Mouse (Mus musculus): ENCODE results near the gene Galnt18. TPM values are rescaled to one million over a fixed set of nuclear protein-coding genes. Genes with fewer than 3 reads are reported as not detected.

The Galnt18 gene
- polyA plus RNA-seq, 1 experiment from 2014 or later, result 29.3 TPM

- no peak for ATAC-seq (ENCODE audit: insufficient read depth, low FRiP score, low read depth)
- Histone ChIP-seq H3K4me3 (replicated peaks) (no peak overlapping the region), H3K4me2 (no peak overlapping the region), H3K27ac (no peak overlapping the region), H3K9me3 (no peaks in the 10 kb centered on the region), H3K27me3 (replicated peaks) (no peaks in the 10 kb centered on the region), H3K9ac (no peak overlapping the region), H3K4me1 (no peaks in the 10 kb centered on the region), H3K36me3 (no peaks in the 10 kb centered on the region)
- 84% methylated on average over 6 of the region's 6 CpGs for WGBS
Observed at GRCm38 (mm10) chr7:111711045-111711808, 68.5 kb downstream of the Galnt18 start.

- H3K9me3 ChIP-seq, result no peaks in the 10 kb centered on the region
- no peak overlapping the region for H3K4me2 ChIP-seq
- H3K36me3 ChIP-seq, result no peaks in the 10 kb centered on the region
- H3K27me3 ChIP-seq (replicated peaks), result no peaks in the 10 kb centered on the region
- 44% methylated on average over 4 of the region's 4 CpGs for WGBS
- H3K9ac ChIP-seq, result no peak overlapping the region
- H3K27ac ChIP-seq, result no peak overlapping the region
- H3K4me1 ChIP-seq, result no peaks in the 10 kb centered on the region
- ATAC-seq (ENCODE audit: insufficient read depth, low FRiP score, low read depth), result no peak
- H3K4me3 ChIP-seq (replicated peaks), result no peak overlapping the region
Observed at GRCm38 (mm10) chr7:111710311-111710710, 69.5 kb downstream of the Galnt18 start.

- no peak for ATAC-seq (ENCODE audit: insufficient read depth, low FRiP score, low read depth)
- WGBS, result 50% methylated on average over 1 of the region's 1 CpGs
Observed at GRCm38 (mm10) chr7:111708563-111708962, 71.2 kb downstream of the Galnt18 start.

GRCm38 (mm10) chr7:111702961-111703360 is 76.8 kb downstream of the Galnt18 start:
- ATAC-seq (ENCODE audit: insufficient read depth, low FRiP score, low read depth), result no peak
- WGBS, result 86% methylated on average over 2 of the region's 2 CpGs
- H3K27ac ChIP-seq, result no peak overlapping the region
- H3K4me3 ChIP-seq (replicated peaks), result no peak overlapping the region
- no peak overlapping the region for H3K9ac ChIP-seq
- H3K4me1 ChIP-seq, result no peaks in the 10 kb centered on the region
- H3K9me3 ChIP-seq, result no peaks in the 10 kb centered on the region
- no peak overlapping the region for H3K4me2 ChIP-seq
- H3K36me3 ChIP-seq, result no peaks in the 10 kb centered on the region
- no peaks in the 10 kb centered on the region for H3K27me3 ChIP-seq (replicated peaks)

More at GRCm38 (mm10) chr7:111708563-111708962, 71.2 kb downstream of the Galnt18 start:
- Histone ChIP-seq H3K4me3 (replicated peaks) (no peak overlapping the region), H3K27ac (no peak overlapping the region), H3K9me3 (no peaks in the 10 kb centered on the region), H3K4me1 (no peaks in the 10 kb centered on the region), H3K27me3 (replicated peaks) (no peaks in the 10 kb centered on the region), H3K4me2 (no peak overlapping the region), H3K9ac (no peak overlapping the region), H3K36me3 (no peaks in the 10 kb centered on the region)

GRCm38 (mm10) chr7:111701788-111702187 is 78.0 kb downstream of the Galnt18 start:
- no peak for ATAC-seq (ENCODE audit: insufficient read depth, low FRiP score, low read depth)
- H3K4me2 ChIP-seq, result no peak overlapping the region

GRCm38 (mm10) chr7:111699446-111699845 is 80.3 kb downstream of the Galnt18 start:
- Histone ChIP-seq H3K27ac (no peak overlapping the region), H3K4me3 (replicated peaks) (no peak overlapping the region), H3K4me1 (no peaks in the 10 kb centered on the region), H3K9me3 (no peaks in the 10 kb centered on the region), H3K36me3 (no peaks in the 10 kb centered on the region), H3K27me3 (replicated peaks) (no peaks in the 10 kb centered on the region), H3K4me2 (no peak overlapping the region), H3K9ac (no peak overlapping the region)
- ATAC-seq (ENCODE audit: insufficient read depth, low FRiP score, low read depth), result no peak
- 62% methylated on average over 3 of the region's 3 CpGs for WGBS

More at GRCm38 (mm10) chr7:111701788-111702187, 78.0 kb downstream of the Galnt18 start:
- Histone ChIP-seq H3K36me3 (no peaks in the 10 kb centered on the region), H3K27ac (no peak overlapping the region), H3K4me3 (replicated peaks) (no peak overlapping the region), H3K27me3 (replicated peaks) (no peaks in the 10 kb centered on the region), H3K9ac (no peak overlapping the region), H3K9me3 (no peaks in the 10 kb centered on the region), H3K4me1 (no peaks in the 10 kb centered on the region)

- Histone ChIP-seq H3K4me3 (replicated peaks) (no peak overlapping the region), H3K4me2 (no peak overlapping the region), H3K27me3 (replicated peaks) (no peaks in the 10 kb centered on the region), H3K9ac (no peak overlapping the region), H3K36me3 (no peaks in the 10 kb centered on the region), H3K9me3 (no peaks in the 10 kb centered on the region), H3K27ac (no peak overlapping the region), H3K4me1 (no peaks in the 10 kb centered on the region)
- no peak for ATAC-seq (ENCODE audit: insufficient read depth, low FRiP score, low read depth)
Observed at GRCm38 (mm10) chr7:111696226-111696625, 83.6 kb downstream of the Galnt18 start.

- H3K9ac ChIP-seq, result no peak overlapping the region
- no peak for ATAC-seq (ENCODE audit: insufficient read depth, low FRiP score, low read depth)
- no peaks in the 10 kb centered on the region for H3K36me3 ChIP-seq
- no peak overlapping the region for H3K4me2 ChIP-seq
- no peak overlapping the region for H3K27ac ChIP-seq
- no peaks in the 10 kb centered on the region for H3K9me3 ChIP-seq
- no peaks in the 10 kb centered on the region for H3K4me1 ChIP-seq
- H3K4me3 ChIP-seq (replicated peaks), result no peak overlapping the region
- H3K27me3 ChIP-seq (replicated peaks), result no peaks in the 10 kb centered on the region
- 77% methylated on average over 6 of the region's 6 CpGs for WGBS
Observed at GRCm38 (mm10) chr7:111694312-111694711, 85.5 kb downstream of the Galnt18 start.

- Histone ChIP-seq H3K4me1 (no peaks in the 10 kb centered on the region), H3K9ac (no peak overlapping the region), H3K36me3 (no peaks in the 10 kb centered on the region), H3K4me3 (replicated peaks) (no peak overlapping the region), H3K27me3 (replicated peaks) (no peaks in the 10 kb centered on the region), H3K4me2 (no peak overlapping the region), H3K27ac (no peak overlapping the region), H3K9me3 (no peaks in the 10 kb centered on the region)
- WGBS, result 83% methylated on average over 9 of the region's 9 CpGs
- ATAC-seq (ENCODE audit: insufficient read depth, low FRiP score, low read depth), result no peak
Observed at GRCm38 (mm10) chr7:111692641-111693261, 87.0 kb downstream of the Galnt18 start.

GRCm38 (mm10) chr7:111680108-111680507 is 99.7 kb downstream of the Galnt18 start:
- no peak overlapping the region for H3K27ac ChIP-seq
- no peaks in the 10 kb centered on the region for H3K36me3 ChIP-seq
- H3K4me3 ChIP-seq (replicated peaks), result no peak overlapping the region
- H3K9me3 ChIP-seq, result no peaks in the 10 kb centered on the region
- 91% methylated on average over 3 of the region's 3 CpGs for WGBS
- H3K4me2 ChIP-seq, result no peak overlapping the region
- no peak overlapping the region for H3K9ac ChIP-seq
- no peaks in the 10 kb centered on the region for H3K27me3 ChIP-seq (replicated peaks)
- ATAC-seq (ENCODE audit: insufficient read depth, low FRiP score, low read depth), result no peak
- H3K4me1 ChIP-seq, result no peaks in the 10 kb centered on the region

- Histone ChIP-seq H3K27me3 (replicated peaks) (no peaks in the 10 kb centered on the region), H3K9me3 (no peaks in the 10 kb centered on the region), H3K4me3 (replicated peaks) (no peak overlapping the region), H3K4me2 (no peak overlapping the region), H3K27ac (no peak overlapping the region), H3K4me1 (no peaks in the 10 kb centered on the region), H3K36me3 (no peaks in the 10 kb centered on the region), H3K9ac (no peak overlapping the region)
- WGBS, result 81% methylated on average over 3 of the region's 3 CpGs
- ATAC-seq (ENCODE audit: insufficient read depth, low FRiP score, low read depth), result no peak
Observed at GRCm38 (mm10) chr7:111676483-111676882, 103.3 kb downstream of the Galnt18 start.

- no peak for ATAC-seq (ENCODE audit: insufficient read depth, low FRiP score, low read depth)
- H3K4me1 ChIP-seq, result no peaks in the 10 kb centered on the region
- H3K9ac ChIP-seq, result no peak overlapping the region
- WGBS, result 50% methylated on average over 4 of the region's 4 CpGs
- no peaks in the 10 kb centered on the region for H3K9me3 ChIP-seq
- H3K27me3 ChIP-seq (replicated peaks), result no peaks in the 10 kb centered on the region
- no peak overlapping the region for H3K4me2 ChIP-seq
- H3K36me3 ChIP-seq, result no peaks in the 10 kb centered on the region
- H3K27ac ChIP-seq, result no peak overlapping the region
- H3K4me3 ChIP-seq (replicated peaks), result no peak overlapping the region
Observed at GRCm38 (mm10) chr7:111672467-111672866, 107.3 kb downstream of the Galnt18 start.
